In the genomic region with DNA sequence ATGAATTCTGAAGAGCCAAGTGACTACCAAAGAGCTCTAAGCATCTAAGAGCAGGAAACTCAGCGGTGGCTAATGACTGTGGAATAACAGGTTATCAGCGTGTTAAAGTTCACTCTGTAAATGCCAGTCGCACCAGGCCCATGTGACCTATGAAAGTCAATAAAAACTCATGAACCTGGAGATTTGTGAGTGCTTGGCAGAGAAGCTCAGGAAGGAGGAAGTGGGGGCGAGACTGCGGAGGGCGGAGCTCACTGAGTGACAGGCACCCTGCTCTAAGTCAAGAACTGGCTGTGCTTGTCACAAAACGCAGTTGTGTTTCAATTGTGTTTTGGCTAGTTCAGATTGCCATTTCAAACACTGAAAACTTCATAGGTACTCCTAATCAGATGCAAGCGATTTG, we compare ENCODE assay signal across 9 mouse cellular contexts.
DNase-seq lines count a peak whose midpoint lies in the region; ATAC-seq and TF ChIP-seq lines count a peak whose summit lies in the region.
"Had no signal": no experiment of that assay in that cellular context is flagged by ENCODE, and none has a peak within 500 bp of the region (broad histone marks: within the 10 kb centered on the region; RNA-seq: fewer than 3 reads in every experiment).

No protein-coding gene starts in this region.

- peaks cover 45% of the 10 kb centered on the region for H3K36me3 ChIP-seq in limb, embryonic 10.5 days
- peaks cover 25% of the 10 kb centered on the region for H3K36me3 ChIP-seq in small intestine, adult 2 months (ENCODE audit: control insufficient read depth, insufficient read depth, low read length)
- H3K36me3 ChIP-seq in forebrain, embryonic 12.5 days (replicated peaks): peaks cover 5% of the 10 kb centered on the region; the same call in 1 of the 2 replicates

- H3K4me2 ChIP-seq in forebrain, embryonic 12.5 days: no peak overlapping the region

- no peak overlapping the region for H3K9ac ChIP-seq in forebrain, embryonic 12.5 days

- H3K9me3 ChIP-seq in limb, embryonic 10.5 days (replicated peaks): no peaks in the 10 kb centered on the region
- H3K9me3 ChIP-seq in forebrain, embryonic 12.5 days: no peaks in the 10 kb centered on the region

- peak; percentile 73 for ATAC-seq in common myeloid progenitor, adult 5-6 weeks (replicated peaks; ENCODE audit: low read depth, poor library complexity, severe bottlenecking)
- no peak for ATAC-seq in forebrain, embryonic 12.5 days (ENCODE audit: low FRiP score)

- TF ChIP-seq POLR2A in small intestine, adult 2 months (IDR thresholded peaks at IDR 0.05; ENCODE audit: low read depth, low read length): no peak

- DNase-seq in adrenal gland, postnatal 14 days: peak; percentile 50
- DNase-seq in adrenal gland, adult 8-10 months: no peak
- DNase-seq in limb, embryonic 10.5 days (ENCODE audit: low spot score): peak; percentile 25
- no peak for DNase-seq in gastrocnemius, postnatal 36 days
- DNase-seq in left cerebral cortex, adult 11 months (ENCODE audit: low spot score): no peak

- H3K4me1 ChIP-seq in limb, embryonic 10.5 days: peaks cover 4% of the 10 kb centered on the region; the same call in 1 of the 2 replicates
- peaks cover 9% of the 10 kb centered on the region for H3K4me1 ChIP-seq in small intestine, adult 2 months (ENCODE audit: control insufficient read depth, insufficient read depth, insufficient read length, low read length)
- no peaks in the 10 kb centered on the region for H3K4me1 ChIP-seq in forebrain, embryonic 12.5 days

- 75% methylated on average over 8 of the region's 8 CpGs for WGBS in limb, embryonic 10.5 days
- 13% methylated on average over 8 of the region's 8 CpGs for WGBS in small intestine, adult 2 months
- 88% methylated on average over 8 of the region's 8 CpGs for WGBS in forebrain, embryonic 12.5 days

- no peak for TF ChIP-seq CTCF in small intestine, adult 2 months (IDR thresholded peaks at IDR 0.05; ENCODE audit: extremely low read depth, insufficient read length, insufficient replicate concordance, low read depth, low read length)

- intact Hi-C loops in gastrocnemius, postnatal 36 days (cut with DNase I): no loop called here

- H3K27ac ChIP-seq in limb, embryonic 10.5 days: no peak overlapping the region
- peak overlapping the region; percentile 83 for H3K27ac ChIP-seq in small intestine, adult 2 months (ENCODE audit: insufficient read depth, low read depth, low read length)
- H3K27ac ChIP-seq in forebrain, embryonic 12.5 days: no peak overlapping the region

- H3K27me3 ChIP-seq in limb, embryonic 10.5 days (ENCODE audit: low read depth, poor library complexity, severe bottlenecking): no peaks in the 10 kb centered on the region
- no peaks in the 10 kb centered on the region for H3K27me3 ChIP-seq in small intestine, adult 2 months (ENCODE audit: control insufficient read depth, insufficient read depth, low read length)
- H3K27me3 ChIP-seq in forebrain, embryonic 12.5 days: no peaks in the 10 kb centered on the region

- H3K4me3 ChIP-seq in limb, embryonic 10.5 days: no peak overlapping the region
- H3K4me3 ChIP-seq in small intestine, adult 2 months (ENCODE audit: low read depth, low read length): no peak overlapping the region
- no peak overlapping the region for H3K4me3 ChIP-seq in forebrain, embryonic 12.5 days (replicated peaks)
- H3K4me3 ChIP-seq: myocyte had no signal

Comparison
In these comparisons a context has a peak if more than half of its experiments do, and no peak if none do; other contexts are left out.
1. DNase-seq: peak in adrenal gland, postnatal 14 days (single experiment) and limb, embryonic 10.5 days (single experiment); none in adrenal gland, adult 8-10 months (single experiment), gastrocnemius, postnatal 36 days (0 of 2) and left cerebral cortex, adult 11 months (single experiment).